Mouse (Mus musculus) hindbrain, embryonic 14.5 days (tissue): ENCODE results near the gene Chrnb2. TPM values are rescaled to one million over a fixed set of nuclear protein-coding genes. Genes with fewer than 3 reads are reported as not detected.

Source experiments
- ATAC-seq: fragments of 200-750 bp; cut with Nextera tagmentation; 2 replicates; pipeline ENCODE4 v1.8.0; 2017; ENCODE audit warnings: moderate number of reproducible peaks, mild to moderate bottlenecking, moderate TSS enrichment, moderate library complexity; ENCODE audit not compliant: low FRiP score
- DNase-seq: peaks from one replicate; pipeline ENCODE4 v3.0.0-alpha.2; 2015; ENCODE audit warnings: low spot score
- H3K27ac ChIP-seq: fragments of 300-500 bp; sonication (generic); 2 replicates; pipeline ENCODE4 v1.5.1; 2014; ENCODE audit warnings: mild to moderate bottlenecking, moderate library complexity
- H3K27me3 ChIP-seq: fragments of 300-500 bp; sonication (generic); 2 replicates; pipeline ENCODE4 v1.6.1; 2014; ENCODE audit warnings: mild to moderate bottlenecking, low read length, mixed read lengths; ENCODE audit not compliant: control insufficient read depth, insufficient read depth
- H3K36me3 ChIP-seq: fragments of 300-500 bp; sonication (generic); replicated peaks from 2 replicates; pipeline ENCODE4 v1.6.1; 2014; ENCODE audit not compliant: control insufficient read depth, insufficient read depth
- H3K4me1 ChIP-seq: fragments of 300-500 bp; sonication (generic); replicated peaks from 2 replicates; pipeline ENCODE4 v1.6.1; 2014; ENCODE audit warnings: antibody characterized with exemption, low read length, mixed read lengths; ENCODE audit not compliant: control insufficient read depth, insufficient read depth
- H3K4me2 ChIP-seq: fragments of 300-500 bp; sonication (generic); replicated peaks from 2 replicates; pipeline ENCODE4 v1.6.1; 2014; ENCODE audit warnings: mild to moderate bottlenecking, moderate library complexity
- H3K4me3 ChIP-seq: fragments of 300-500 bp; sonication (generic); replicated peaks from 2 replicates; pipeline ENCODE4 v1.5.1; 2014; ENCODE audit warnings: mild to moderate bottlenecking, low read length
- H3K9ac ChIP-seq: fragments of 300-500 bp; sonication (generic); 2 replicates; pipeline ENCODE4 v1.6.1; 2014
- H3K9me3 ChIP-seq: fragments of 300-500 bp; sonication (generic); 2 replicates; pipeline ENCODE4 v1.6.1; 2016; ENCODE audit warnings: low read length; ENCODE audit not compliant: control insufficient read depth
- WGBS: fragments of 180-500 bp; shearing (Covaris S2); extraction: QIAGEN DNeasy Blood & Tissue Kit; methylation state at CpG from one replicate; pipeline ENCODE4 v1.1.7; 2014; 5-methylcytosine and 5-hydroxymethylcytosine counted together
- polyA plus RNA-seq: library from polyadenylated mRNA; unstranded; fragments of >200 nt; fragmentation: Nextera tagmentation; extraction: Ambion mirVana; gene quantifications from 2 replicates; pipeline ENCODE4 v1.2.1, GENCODE M21; 2014

Chrnb2 gene
- polyA plus RNA-seq, 1 experiment from 2014 or later: 26.0 TPM

DNA sequence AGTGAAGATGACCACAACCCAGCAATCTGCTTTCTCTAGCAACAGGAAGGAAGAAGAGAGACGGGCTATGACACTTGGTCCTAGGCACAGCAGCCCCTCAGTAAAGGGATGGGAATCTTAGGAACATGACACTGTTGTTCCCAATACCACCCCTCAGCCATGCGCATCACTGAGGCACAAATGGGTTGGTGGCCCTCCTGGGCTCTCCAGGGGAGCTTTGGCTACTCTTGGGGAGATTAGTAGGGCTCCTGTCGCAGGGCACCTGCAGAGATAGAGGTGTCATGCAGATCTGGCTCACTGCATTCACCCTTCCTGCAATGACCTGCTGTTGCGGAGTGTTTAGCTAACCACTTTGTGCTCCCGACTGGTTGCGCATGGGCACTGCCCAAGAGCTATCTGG is 21.8 kb upstream of the Chrnb2 start:
- Histone ChIP-seq H3K4me3 (no peak overlapping the region), H3K27ac (no peak overlapping the region), H3K36me3 (peaks cover 30% of the 10 kb centered on the region), H3K4me1 (no peaks in the 10 kb centered on the region), H3K27me3 (no peaks in the 10 kb centered on the region), H3K4me2 (no peak overlapping the region), H3K9me3 (no peaks in the 10 kb centered on the region), H3K9ac (no peak overlapping the region)
- 73% methylated on average over 6 of the region's 6 CpGs for WGBS
- ATAC-seq (no peak), DNase-seq (no peak)

DNA sequence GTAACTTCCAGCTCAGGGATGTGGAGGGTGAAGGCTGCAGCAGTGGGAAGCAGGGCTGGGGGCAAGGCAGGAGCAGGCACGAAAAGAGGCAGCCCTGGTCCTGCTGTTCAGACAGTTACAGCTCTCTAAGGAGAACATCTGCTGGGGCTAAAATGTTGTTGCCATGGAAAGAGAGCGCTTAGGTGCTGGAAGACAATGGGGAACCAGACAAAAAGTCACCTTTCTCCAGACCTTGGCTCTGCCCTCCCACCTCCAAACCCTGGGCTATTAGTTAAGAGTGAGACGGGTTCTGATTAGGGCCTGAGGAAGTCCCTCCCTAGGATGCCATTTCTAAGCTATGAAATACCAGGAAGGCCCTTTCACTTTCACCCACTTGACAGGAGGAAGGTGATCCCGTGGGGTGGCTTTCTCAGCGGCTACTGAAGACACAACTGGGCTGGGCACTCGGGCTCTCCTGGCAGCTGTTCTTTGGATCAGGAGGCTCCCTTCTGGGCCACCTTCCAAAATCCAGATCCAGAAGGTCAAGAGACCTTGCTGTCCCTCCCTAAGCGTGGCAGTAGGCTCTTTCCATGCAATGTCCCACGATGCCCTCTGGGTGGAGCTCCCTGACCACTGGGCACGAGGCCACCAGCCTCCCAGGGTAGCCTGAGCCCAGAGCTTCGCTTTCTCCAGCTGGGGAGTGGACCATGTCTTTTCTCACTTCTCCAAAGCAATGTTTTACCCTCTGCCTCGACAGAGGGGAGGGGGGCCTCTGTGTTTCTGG is 20.7 kb upstream of the Chrnb2 start:
- WGBS: 23% methylated on average over 11 of the region's 11 CpGs
- Histone ChIP-seq H3K4me2 (no peak overlapping the region), H3K9ac (no peak overlapping the region), H3K4me1 (no peaks in the 10 kb centered on the region), H3K9me3 (no peaks in the 10 kb centered on the region), H3K27me3 (no peaks in the 10 kb centered on the region), H3K4me3 (no peak overlapping the region), H3K36me3 (peaks cover 41% of the 10 kb centered on the region), H3K27ac (no peak overlapping the region)
- ATAC-seq (no peak), DNase-seq (peak; percentile 67)

DNA sequence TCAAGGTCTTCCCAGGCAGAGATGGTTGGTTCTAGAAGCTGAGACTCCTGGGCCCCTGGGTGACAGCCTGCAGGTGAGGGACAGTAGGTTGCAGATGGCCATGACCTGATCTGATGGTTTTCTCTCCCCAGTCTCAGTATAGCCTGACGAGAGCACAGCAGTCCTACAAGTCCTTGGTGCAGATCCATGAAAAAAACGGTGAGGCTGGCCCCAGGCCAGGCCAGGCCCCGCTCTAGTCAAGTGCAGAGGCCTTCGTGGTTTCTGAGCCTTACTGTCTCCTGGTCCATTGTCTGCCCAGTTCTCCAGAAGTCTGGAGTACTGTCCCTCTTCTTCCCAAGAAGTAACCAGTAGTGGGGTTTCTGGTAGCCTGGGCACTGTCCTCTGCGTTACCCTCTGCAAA is 17.2 kb upstream of the Chrnb2 start:
- H3K9ac ChIP-seq: no peak overlapping the region
- no peaks in the 10 kb centered on the region for H3K9me3 ChIP-seq
- DNase-seq (no peak), ATAC-seq (no peak)
- 90% methylated on average over 5 of the region's 5 CpGs for WGBS
- H3K4me1 ChIP-seq: no peaks in the 10 kb centered on the region
- H3K4me2 ChIP-seq: no peak overlapping the region
- H3K27ac ChIP-seq: no peak overlapping the region
- H3K4me3 ChIP-seq: no peak overlapping the region
- H3K36me3 ChIP-seq: peaks cover 76% of the 10 kb centered on the region
- no peaks in the 10 kb centered on the region for H3K27me3 ChIP-seq

DNA sequence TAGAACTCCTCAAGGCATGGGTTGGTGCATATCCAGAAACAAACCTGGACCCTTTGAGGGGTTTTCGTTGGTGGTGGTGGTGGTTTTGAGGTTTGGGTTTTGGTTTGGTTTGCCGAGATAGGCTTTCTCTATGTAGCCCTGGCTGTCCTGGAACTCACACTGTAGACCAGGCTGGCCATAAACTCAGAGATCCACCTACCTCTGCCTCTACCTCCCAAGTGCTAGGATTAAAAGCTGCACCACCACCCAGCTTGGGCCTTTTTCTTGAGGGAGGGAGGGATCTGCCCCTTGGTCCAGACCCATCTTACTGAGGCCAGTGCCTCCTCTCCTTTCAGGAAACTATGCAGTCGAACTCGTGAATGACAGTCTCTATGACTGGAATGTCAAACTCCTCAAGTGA is 15.7 kb upstream of the Chrnb2 start:
- Histone ChIP-seq H3K36me3 (peaks cover 84% of the 10 kb centered on the region), H3K4me1 (peaks cover 8% of the 10 kb centered on the region), H3K27ac (no peak overlapping the region), H3K9me3 (no peaks in the 10 kb centered on the region), H3K4me3 (no peak overlapping the region), H3K9ac (no peak overlapping the region), H3K4me2 (no peak overlapping the region), H3K27me3 (no peaks in the 10 kb centered on the region)
- 87% methylated on average over 4 of the region's 4 CpGs for WGBS
- DNase-seq (no peak), ATAC-seq (no peak)

DNA sequence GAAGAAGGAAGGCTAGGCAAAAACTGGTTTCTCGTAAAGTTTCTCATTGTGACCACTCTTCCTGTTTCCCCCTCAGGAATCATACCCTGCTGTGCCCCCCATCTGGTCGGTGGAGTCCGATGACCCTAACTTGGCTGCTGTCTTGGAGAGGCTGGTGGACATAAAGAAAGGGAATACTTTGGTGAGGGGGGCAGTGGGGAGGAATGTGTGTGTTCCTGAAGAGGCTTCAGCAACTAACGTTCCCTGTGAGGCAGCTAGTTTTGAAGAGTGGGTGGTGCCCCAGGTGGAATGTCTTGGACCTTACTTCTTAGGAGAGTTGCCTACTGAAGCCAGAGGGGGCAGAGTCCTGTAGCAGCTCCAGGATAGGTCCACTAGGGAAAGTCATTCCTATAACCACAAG is 11.6 kb upstream of the Chrnb2 start:
- no peak overlapping the region for H3K4me3 ChIP-seq
- no peak overlapping the region for H3K9ac ChIP-seq
- no peaks in the 10 kb centered on the region for H3K9me3 ChIP-seq
- H3K4me1 ChIP-seq: peaks cover 31% of the 10 kb centered on the region
- no peaks in the 10 kb centered on the region for H3K27me3 ChIP-seq
- H3K36me3 ChIP-seq: peaks cover 51% of the 10 kb centered on the region
- no peak overlapping the region for H3K4me2 ChIP-seq
- DNase-seq (no peak), ATAC-seq (no peak)
- WGBS: 84% methylated on average over 4 of the region's 4 CpGs
- no peak overlapping the region for H3K27ac ChIP-seq

DNA sequence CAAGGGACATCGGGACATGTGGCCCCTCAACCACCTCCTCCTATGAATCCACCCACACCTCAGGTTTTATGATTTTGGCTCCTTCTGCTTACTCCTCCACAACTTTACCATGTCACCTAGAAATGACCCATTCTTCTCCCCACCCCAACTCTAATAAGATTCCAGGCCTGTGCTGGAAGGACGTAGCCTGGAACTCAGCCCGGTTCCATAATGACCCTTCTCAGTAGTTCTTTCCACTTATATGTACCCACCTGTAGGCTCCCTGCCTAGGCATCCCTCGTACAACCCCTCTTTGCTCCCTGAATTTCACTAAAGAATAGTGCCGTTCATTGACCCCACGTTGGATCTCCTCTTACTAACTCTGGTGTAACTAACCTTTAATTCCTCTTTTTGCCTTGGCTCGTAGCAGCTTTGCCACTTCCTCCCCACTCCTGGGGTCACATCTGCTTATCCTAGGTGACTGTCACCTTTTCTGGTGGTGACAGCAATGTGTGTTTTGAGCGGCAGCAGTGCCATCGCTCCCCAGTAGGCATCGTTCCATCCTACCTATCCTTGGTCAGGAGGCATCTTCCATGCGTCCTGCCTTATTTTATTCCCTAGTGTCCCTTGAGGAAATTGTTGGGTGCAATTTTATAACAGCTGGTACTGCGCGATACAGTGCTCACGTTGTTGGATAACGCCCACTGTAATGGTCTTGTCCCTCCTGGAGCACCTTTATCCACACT is 10.0 kb upstream of the Chrnb2 start:
- Histone ChIP-seq H3K9me3 (no peaks in the 10 kb centered on the region), H3K27me3 (no peaks in the 10 kb centered on the region), H3K4me1 (peaks cover 31% of the 10 kb centered on the region), H3K9ac (peak overlapping the region; percentile 98), H3K36me3 (peaks cover 35% of the 10 kb centered on the region), H3K27ac (peak overlapping the region; percentile 97), H3K4me3 (peak overlapping the region; percentile 98), H3K4me2 (peak overlapping the region; percentile 74)
- WGBS: 50% methylated on average over 15 of the region's 15 CpGs
- DNase-seq (no peak), ATAC-seq (no peak)

DNA sequence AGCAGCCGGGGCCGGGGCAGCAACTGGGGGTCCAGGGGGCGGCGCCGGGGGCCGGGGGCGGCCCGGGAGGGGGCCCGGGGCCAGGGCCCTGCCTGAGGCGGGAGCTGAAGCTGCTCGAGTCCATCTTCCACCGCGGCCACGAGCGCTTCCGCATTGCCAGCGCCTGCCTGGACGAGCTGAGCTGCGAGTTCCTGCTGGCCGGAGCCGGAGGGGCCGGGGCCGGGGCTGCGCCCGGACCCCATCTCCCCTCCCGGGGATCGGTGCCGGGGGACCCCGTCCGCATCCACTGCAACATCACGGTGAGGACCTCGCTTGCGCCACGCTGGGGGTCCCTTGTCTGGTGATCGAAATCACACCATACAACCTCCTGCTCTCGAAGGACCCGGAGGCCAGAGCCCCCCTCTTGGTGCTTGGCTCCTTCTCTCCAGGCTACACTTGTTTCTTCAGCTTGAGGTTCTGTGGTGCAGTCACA is 9.3 kb upstream of the Chrnb2 start:
- WGBS: under 1% methylated on average over 36 of the region's 37 CpGs
- peak overlapping the region; percentile 98 for H3K4me3 ChIP-seq
- peak overlapping the region; percentile 97 for H3K27ac ChIP-seq
- H3K4me2 ChIP-seq: peak overlapping the region; percentile 74
- DNase-seq: no peak
- no peak; the same call in none of the 2 replicates for ATAC-seq
- H3K9me3 ChIP-seq: no peaks in the 10 kb centered on the region
- no peaks in the 10 kb centered on the region for H3K27me3 ChIP-seq
- peak overlapping the region; percentile 98 for H3K9ac ChIP-seq
- peaks cover 29% of the 10 kb centered on the region for H3K36me3 ChIP-seq
- peaks cover 31% of the 10 kb centered on the region for H3K4me1 ChIP-seq

DNA sequence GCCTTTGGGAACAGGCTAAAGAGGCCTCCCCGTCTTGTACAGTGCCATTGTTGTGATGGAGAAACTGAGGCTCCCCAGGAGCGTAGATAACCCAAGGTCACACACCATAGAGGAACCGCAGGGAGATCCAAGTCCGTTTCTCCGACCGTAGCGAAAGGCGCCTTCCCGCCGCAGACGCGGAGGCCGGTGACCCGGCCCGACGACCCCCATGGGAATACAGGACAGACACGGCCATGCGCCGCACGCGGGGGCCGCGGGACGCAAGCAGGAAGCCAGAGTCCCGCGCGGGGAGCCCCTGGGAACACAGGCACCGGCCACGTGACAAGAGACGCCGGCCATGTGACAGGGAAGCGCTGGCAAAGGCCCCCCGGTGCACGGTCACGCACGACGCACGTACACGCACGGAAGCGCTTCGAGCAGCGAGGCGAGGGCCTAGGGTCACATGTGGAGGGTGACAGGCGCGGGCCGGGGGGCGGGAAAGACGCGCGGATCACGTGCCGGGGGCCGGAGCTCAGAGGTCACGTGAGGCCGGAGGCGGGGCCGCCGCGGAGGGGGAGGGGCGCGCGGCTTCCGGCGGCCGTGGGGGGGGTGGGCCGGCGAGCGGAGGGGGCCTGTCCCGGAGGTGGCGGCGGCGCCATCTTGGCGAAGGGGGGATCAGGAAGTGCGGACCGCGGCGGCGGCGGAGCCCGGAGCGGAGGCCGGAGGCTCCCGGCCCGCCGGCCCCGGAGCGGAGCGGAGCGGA is 8.7 kb upstream of the Chrnb2 start, which contains the start of gene Ube2q1:
Gene Ube2q1 (plus strand): TSS at position 649 of the 742 bp plus-strand sequence.
- Histone ChIP-seq H3K4me1 (peaks cover 31% of the 10 kb centered on the region), H3K27ac (peak within 1 kb of the TSS; percentile 97), H3K36me3 (peaks cover 23% of the 10 kb centered on the region), H3K9me3 (no peaks in the 10 kb centered on the region), H3K27me3 (no peaks in the 10 kb centered on the region), H3K9ac (peak within 1 kb of the TSS; percentile 98), H3K4me3 (peak within 1 kb of the TSS; percentile 98), H3K4me2 (peak within 1 kb of the TSS; percentile 74)
- ATAC-seq (peak; percentile 96), DNase-seq (peak; percentile 92)
- under 1% methylated on average over 68 of the region's 90 CpGs for WGBS

DNA sequence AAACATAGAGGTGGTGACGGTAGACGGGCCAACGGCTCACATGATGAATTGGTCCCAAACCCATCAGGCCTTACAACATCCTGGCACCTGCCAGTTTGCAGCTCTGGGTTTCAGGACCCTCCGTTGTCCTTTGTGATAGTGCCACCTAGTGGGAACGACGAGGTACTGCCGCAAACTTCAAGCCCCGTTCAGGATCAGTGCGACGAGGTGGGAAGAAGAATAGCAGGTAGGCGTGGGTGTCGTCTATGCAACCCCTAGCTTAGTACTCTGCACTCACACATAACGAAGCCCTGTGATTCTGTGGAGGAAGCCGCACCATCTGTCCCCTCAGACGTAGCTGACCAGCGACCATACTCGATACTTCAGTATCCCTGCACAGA is 8.1 kb upstream of the Chrnb2 start:
- Histone ChIP-seq H3K36me3 (peaks cover 17% of the 10 kb centered on the region), H3K4me3 (peak overlapping the region; percentile 98), H3K4me2 (peak overlapping the region; percentile 74), H3K4me1 (peaks cover 31% of the 10 kb centered on the region), H3K9me3 (no peaks in the 10 kb centered on the region), H3K9ac (peak overlapping the region; percentile 98), H3K27ac (peak overlapping the region; percentile 97), H3K27me3 (no peaks in the 10 kb centered on the region)
- under 1% methylated on average over 17 of the region's 17 CpGs for WGBS
- peak; percentile 80 for ATAC-seq
- DNase-seq: peak; percentile 93
